Mouse (Mus musculus): ENCODE data around the gene Krtap19-2.
A peak's percentile ranks its signal among the peaks of the same experiment; 100 is the strongest.

Krtap19-2 gene

DNA sequence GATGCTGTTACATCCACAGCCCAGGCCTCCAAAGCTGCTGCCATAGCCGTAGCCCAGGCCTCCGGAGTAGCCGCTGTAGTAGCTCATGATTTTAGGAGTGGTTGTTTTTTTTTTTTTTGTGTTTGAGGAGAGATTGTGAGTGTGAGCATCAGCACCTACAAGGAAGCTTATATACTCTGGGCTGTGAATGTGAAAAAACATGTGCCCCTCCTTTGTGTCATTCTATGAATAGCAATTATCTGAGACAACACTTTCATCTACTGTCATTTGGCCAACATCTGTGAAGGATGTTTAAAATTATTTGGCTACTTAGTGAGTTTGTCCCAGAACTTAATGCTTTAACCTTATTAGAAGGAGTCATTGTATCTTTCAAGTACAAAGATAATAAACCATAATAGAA lies at the start of gene Krtap19-2:
TSS of gene Krtap19-2 (minus strand) at position 101 of the 400 bp plus-strand sequence.
- DNase-seq (ENCODE audit: low spot score): no peak

DNA sequence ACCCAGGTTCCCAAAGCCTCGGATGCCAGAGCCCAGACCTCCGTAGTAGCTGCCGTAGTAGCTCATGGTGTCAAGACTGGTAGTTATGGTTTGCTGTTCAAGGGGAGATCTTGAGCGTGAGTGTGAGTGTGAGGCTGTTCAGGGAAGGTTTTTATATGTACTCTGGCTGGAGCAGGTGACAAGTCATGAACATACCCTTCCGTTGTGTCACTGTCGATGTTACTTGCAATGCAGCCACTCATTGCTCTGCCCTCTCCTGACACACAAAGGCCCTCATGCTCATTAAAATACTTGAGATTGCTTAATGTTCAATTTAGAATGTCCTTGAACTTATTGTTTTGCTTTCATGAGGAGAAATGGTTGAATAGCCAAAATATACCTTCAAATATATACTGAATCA lies 22.3 kb upstream of the Krtap19-2 start, which contains the start of gene Krtap19-5:
TSS of gene Krtap19-5 (minus strand) at position 101 of the 400 bp plus-strand sequence.
- no peak for DNase-seq (ENCODE audit: low spot score)

DNA sequence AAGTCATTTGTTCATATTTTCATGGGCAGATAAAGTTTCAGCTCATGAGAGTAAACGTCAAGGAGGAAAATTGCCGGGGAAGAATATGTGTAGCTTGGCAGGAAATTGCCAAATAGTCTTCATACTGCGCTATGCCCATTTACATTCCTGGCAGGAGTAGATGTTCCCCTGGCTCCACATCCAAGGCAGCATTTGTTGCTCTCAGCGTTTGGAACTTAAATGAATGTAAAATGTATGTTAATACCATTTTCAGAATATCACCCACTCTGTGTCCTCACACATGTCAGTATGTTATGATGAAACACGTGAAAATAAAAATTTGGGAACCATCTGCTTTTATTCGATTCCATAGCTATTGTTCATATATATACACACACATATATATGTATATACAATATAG lies 12.8 kb upstream of the Krtap19-2 start:
- DNase-seq (ENCODE audit: low spot score): no peak

DNA sequence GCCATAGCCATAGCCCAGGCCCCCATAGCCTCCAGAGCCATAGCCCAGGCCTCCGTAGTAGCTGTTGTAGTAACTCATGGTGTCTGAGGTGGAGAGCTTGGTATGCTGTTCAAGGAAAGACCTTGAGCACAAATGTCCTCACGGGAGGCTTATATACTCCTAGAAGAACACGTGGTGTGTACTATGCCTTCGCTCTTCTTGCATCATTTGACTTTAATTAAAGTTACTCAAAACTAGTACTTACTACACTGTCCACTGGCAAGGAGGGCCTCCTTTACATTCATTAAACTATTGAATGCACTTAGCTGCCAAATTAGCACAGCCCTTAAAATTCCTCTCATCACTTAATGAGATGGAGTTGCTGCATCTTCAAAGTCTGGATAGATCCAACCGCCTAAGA lies 10.9 kb upstream of the Krtap19-2 start, which contains the start of gene Krtap19-4:
TSS of gene Krtap19-4 (minus strand) at position 101 of the 400 bp plus-strand sequence.
- DNase-seq (ENCODE audit: low spot score): no peak

DNA sequence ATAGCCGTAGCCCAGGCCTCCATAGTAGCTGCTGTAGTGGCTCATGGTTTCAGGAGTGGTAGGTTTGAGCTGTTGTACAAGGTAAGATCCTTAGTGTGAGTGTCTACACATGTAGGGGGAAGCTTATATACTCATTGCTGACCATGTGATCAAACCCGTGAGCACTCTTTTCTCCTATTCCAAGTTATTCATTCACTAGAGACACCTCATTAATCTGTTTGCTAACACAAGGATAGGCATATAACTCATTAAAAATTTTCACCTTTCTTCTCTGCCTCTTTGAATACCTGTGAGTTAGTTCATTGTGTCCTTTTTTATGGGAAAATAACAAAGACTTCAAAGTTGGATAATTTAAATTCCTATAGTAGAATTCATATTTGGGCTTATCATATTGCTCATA lies 3.9 kb upstream of the Krtap19-2 start, which contains the start of gene Krtap19-3:
TSS of gene Krtap19-3 (minus strand) at position 101 of the 400 bp plus-strand sequence.
- no peak for DNase-seq (ENCODE audit: low spot score)

DNA sequence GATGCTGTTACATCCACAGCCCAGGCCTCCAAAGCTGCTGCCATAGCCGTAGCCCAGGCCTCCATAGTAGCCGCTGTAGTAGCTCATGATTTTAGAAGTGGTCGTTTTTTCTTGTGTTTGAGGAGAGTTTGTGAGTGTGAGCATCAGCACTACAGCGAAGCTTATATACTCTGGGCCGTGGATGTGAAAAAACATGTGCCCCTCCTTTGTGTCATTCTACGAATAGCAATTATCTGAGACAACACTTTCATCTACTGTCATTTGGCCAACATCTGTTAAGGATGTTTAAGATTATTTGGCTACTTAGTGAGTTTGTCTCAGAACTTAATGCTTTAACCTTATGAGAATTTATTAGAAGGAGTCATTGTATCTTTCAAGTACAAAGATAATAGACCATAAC lies 4.8 kb downstream of the Krtap19-2 start, which contains the start of gene Krtap19-1:
TSS of gene Krtap19-1 (minus strand) at position 101 of the 400 bp plus-strand sequence.
- no peak for DNase-seq (ENCODE audit: low spot score)

DNA sequence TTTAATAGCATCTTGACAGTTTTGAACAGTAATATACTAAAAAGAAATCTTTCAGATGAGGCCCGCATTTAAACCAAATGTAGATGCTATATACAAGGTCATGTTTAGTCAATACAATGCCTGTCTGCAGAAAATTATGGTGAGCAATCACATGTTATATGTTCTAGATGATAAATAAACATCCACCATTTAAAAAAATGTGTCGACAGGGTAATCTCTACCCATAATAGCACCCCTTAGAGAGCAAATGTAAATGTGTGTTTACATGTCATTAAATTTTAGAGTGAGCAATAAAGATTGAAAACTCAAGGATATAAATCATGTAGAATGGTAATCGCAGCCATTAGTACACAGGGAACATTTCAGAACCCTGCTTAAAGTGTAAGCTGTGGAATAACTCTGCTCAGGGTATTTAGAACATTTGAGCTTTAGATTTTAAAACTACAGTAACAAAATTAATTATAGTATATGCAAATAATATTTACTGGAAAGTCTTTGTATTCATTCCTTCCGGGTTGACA lies 9.1 kb downstream of the Krtap19-2 start:
- DNase-seq (ENCODE audit: low spot score): no peak

DNA sequence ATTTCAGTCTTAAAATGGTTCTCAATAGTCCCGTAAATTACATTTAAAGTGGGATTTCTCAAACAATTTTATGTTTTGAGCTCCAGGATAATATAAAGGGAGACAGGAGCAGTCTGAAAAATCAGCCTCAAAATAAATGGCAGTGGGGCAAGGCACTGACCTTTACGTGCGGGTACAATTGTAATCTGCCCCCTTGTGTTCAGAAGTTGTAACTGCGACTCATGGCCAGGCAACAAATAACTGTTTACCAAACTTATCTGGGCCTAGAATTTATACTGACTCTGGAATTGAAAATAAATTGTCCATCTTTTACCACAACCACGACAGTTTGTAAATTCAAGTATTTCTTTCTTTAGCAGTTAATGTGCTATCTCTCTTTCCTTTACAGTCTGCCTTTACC lies 22.6 kb downstream of the Krtap19-2 start:
- no peak for DNase-seq (ENCODE audit: low spot score)

DNA sequence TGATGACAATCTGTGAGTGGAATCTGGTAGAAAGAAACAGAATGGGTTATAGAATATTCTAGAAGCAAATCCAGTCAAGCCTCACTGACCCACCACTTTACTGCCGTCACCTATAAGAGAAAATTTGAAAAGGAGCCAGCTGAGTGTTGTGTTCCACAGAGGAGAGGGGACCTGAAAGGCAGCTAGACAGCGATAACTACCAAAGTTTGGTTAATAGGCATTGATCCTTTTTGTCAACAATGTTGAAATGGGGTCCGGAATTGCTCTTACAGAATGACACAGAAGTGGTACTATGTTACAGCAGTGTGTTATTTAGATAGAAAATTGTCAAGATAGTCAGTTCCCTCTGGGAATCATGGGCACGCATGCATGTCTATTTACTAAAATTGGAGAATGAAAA lies 25.5 kb downstream of the Krtap19-2 start:
- DNase-seq (ENCODE audit: low spot score): no peak

DNA sequence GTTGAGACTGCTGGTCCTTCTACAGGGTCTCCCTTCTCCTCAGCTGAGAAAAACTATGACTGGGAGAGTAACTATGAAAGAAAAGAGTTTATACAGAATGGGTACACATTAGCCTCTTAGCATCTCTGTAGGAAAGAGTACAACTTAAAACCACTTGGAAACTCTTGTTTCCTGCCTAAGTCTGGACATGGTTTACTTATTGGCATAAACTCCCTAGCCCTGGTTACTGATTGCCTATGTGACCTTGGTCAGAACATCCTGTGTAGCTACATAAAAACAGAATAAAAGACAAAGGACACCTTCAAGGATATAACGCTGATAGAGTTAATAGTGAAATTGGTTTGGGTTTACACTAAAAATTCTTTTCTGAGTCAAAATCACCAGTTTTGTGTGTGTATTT lies 26.7 kb downstream of the Krtap19-2 start:
- DNase-seq (ENCODE audit: low spot score): no peak

DNA sequence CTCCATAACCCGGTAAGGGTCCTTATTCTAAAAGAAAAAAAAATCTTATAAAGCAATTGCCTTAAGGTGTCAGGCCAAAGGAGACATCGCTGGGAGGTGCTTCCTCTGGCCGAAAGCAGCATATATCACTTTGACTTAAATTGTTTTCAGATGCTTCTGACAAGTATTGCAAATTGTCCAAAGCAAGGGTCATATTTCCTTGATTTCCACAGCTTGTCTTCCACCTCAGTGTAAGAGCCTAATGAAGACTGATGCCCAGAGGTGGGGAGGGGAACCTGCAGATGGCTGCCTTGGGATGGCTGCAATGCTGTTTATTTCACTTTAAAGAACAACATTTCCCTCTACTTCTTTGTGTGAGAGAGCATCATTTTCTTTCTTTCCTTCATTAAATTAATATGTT lies 47.1 kb downstream of the Krtap19-2 start:
- no peak for DNase-seq (ENCODE audit: low spot score)

DNA sequence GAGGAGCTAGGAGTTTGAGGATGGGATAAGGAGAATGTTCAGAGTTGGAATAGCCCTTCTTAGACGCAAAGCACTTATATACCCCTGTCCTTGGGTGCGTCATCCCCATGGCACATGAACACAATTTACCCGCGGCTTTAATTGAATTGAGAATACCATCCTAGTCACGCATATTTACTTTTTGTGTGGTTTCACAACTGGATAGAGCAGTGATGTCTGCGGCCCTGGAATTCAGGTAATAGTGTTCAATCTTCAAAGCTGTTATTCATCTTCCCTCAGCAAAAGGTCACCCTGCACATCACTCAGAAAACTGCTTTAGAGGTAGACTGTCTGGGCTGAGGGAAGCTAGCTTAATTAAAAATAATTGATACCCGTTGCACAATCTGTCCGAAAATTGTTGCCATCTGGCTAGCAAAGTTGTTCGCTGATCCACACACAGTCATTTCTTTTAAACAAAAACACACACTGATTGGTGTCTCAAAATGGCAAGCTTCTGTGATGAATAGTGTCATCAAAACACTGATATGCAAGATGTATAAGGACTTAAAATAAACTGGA lies 47.9 kb downstream of the Krtap19-2 start, which contains the start of gene Krtap14:
TSS of gene Krtap14 (minus strand) at position 51 of the 558 bp plus-strand sequence.
- no peak for DNase-seq (ENCODE audit: low spot score)

DNA sequence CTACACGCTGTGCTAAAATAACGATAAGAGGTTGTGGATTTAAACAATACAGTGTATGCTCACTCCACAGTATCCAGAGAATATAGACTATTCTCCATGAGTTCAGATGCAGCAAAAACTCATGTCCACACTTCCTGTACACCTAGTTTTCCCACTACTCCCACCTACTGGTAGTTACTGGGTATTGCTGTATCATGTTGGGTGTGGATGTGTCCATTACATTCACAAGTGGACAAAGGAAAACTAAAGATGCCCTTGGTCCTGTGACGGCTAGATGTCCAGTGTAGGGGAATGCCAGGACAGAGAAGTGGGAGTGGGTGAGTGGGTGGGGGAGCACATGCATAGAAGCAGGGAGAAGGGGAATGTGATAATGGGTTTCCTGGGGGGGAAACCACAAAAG lies 50.3 kb downstream of the Krtap19-2 start:
- DNase-seq (ENCODE audit: low spot score): peak; percentile 1

Measured in lung, postnatal 25 days (tissue).